Mouse (Mus musculus) liver, adult 2 months (tissue): Measurements from ENCODE around the gene 1700003H04Rik.

Experiments used
- CTCF ChIP-seq: fragments of 200-500 bp; IDR thresholded peaks from 2 replicates; pipeline ENCODE4 v1.5.1; 2011; ENCODE audit warnings: low read depth, low read length, control low read depth
- POLR2A ChIP-seq: fragments of 200-500 bp; IDR thresholded peaks from 2 replicates; pipeline ENCODE4 v1.6.1; 2011; ENCODE audit warnings: low read length, control low read depth; ENCODE audit not compliant: insufficient read depth; ENCODE audit errors: extremely low read depth

DNA sequence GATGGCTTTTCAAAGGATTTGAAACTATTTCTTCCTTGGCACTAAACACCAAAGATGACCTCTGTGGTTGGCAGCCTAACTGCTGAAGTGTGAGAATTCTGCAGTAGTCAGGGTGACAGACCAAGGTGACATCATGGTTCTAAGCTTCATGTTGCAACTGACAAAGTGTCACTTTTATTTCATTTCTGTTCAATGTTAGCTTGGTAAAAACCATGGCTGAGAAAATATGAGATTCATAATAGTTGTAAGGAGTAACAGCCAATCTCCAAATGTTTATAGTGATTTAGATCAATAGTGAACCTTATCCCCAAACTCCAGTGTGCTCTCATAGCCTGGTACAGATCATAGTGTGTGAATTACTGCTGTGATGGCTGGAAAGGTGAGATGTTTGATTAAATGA is at the start of gene 1700003H04Rik:
- TF ChIP-seq POLR2A (no peak), CTCF (no peak)
